Mouse (Mus musculus): ENCODE measurements at regions not wholly inside any gene's neighbourhood (a gene's known extent, or its start where the extent isn't known, plus 50 kb on each side); places are given as distances from the start of the nearest gene placed in this dataset.

DNA sequence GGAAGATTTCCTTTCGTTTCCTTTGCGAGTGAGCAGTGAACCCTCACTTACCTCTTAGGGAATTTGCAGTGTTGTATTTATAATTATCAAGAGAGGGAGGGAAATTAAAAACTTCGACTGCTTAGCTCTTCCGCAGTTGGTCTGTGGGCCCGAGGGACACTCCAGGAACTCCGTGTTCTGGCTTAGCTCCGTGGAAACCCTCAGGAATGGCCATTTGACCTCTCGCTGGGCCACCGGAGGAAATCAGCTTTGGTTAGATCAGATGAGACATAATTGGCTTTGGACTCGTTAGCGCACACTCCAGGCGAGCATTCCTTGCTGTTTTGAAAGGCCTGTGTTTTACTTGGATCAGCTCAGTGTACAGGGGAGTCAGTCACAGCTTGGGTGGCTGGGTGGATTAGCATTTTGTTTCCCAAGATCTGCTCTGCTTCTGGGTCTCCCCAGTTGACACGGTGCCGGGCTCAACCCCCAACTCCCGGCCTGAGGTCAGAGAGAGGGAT lies 74.9 kb upstream of the Shisa3 start:
- Histone ChIP-seq H3K4me2 (ENCODE audit: low read length) (peak overlapping the region; percentile 55), H3K27me3 (ENCODE audit: control insufficient read depth, insufficient read depth, low read length) (peaks cover 8% of the 10 kb centered on the region; the same call in 1 of the 2 replicates), H3K27ac (replicated peaks; ENCODE audit: low read depth, low read length) (no peak overlapping the region), H3K4me3 (replicated peaks; ENCODE audit: low read depth, low read length) (peak overlapping the region; percentile 24), H3K9ac (replicated peaks; ENCODE audit: low read length) (peak overlapping the region; percentile 37; the same call in 1 of the 2 replicates), H3K36me3 (ENCODE audit: control insufficient read depth, insufficient read depth, low read length) (no peaks in the 10 kb centered on the region), H3K9me3 (ENCODE audit: control insufficient read depth, low read length) (no peaks in the 10 kb centered on the region), H3K4me1 (ENCODE audit: control insufficient read depth, insufficient read depth, low read length) (no peaks in the 10 kb centered on the region)
- WGBS = 13% methylated on average over 15 of the region's 15 CpGs
- DNase-seq (peak; percentile 35), ATAC-seq (ENCODE audit: low FRiP score, low TSS enrichment) (0 out of 2 replicates have a peak, but pooled peaks have one; percentile 38)

DNA sequence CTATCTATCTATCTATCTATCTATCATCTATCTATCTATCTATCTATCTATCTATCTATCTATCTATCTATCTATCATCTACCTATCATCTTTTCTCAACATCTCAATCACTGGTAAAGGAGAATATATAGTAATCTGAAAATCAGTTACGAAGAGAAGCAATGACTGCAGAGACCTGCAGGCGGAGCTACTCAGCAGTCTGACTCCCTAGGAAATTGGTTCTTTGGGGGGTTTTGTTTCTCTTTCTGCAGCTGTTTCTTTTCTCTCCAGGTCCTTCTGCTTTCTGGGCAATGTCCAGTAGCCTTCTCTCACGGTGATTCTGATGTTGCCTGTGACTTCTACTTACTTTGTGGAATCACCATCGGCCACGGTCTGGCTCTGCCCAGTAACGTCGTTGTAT lies 73.6 kb upstream of the Shisa3 start:
- Histone ChIP-seq H3K4me1 (ENCODE audit: control insufficient read depth, insufficient read depth, low read length) (no peaks in the 10 kb centered on the region), H3K9ac (replicated peaks; ENCODE audit: low read length) (no peak overlapping the region), H3K27me3 (ENCODE audit: control insufficient read depth, insufficient read depth, low read length) (peaks cover 8% of the 10 kb centered on the region; the same call in 1 of the 2 replicates), H3K27ac (replicated peaks; ENCODE audit: low read depth, low read length) (no peak overlapping the region), H3K36me3 (ENCODE audit: control insufficient read depth, insufficient read depth, low read length) (no peaks in the 10 kb centered on the region), H3K4me3 (replicated peaks; ENCODE audit: low read depth, low read length) (no peak overlapping the region), H3K4me2 (ENCODE audit: low read length) (no peak overlapping the region), H3K9me3 (ENCODE audit: control insufficient read depth, low read length) (no peaks in the 10 kb centered on the region)
- ATAC-seq (ENCODE audit: low FRiP score, low TSS enrichment) (no peak), DNase-seq (peak; percentile 19)
- WGBS = 85% methylated on average over 7 of the region's 7 CpGs

DNA sequence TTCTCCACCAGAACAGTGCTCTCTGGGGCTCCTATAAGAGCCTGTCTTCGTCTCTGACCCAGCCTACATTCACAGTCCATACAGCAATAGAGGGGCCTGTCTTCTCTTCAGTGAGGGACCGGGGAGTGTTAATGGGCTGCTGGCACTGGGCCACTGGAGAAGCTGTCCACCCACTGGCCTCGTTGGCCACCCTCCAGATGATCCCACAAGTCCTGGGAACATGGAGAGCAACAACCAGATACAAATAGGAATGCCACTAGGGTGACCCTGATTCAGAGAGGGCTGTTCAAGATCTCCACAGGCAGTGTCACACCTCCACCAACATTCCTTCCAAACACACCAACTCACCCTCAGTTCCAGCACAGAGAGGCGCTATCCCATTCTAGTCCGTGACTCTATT lies 69.7 kb upstream of the Shisa3 start:
- 85% methylated on average over 5 of the region's 5 CpGs for WGBS
- H3K36me3 ChIP-seq (ENCODE audit: control insufficient read depth, insufficient read depth, low read length) = no peaks in the 10 kb centered on the region

DNA sequence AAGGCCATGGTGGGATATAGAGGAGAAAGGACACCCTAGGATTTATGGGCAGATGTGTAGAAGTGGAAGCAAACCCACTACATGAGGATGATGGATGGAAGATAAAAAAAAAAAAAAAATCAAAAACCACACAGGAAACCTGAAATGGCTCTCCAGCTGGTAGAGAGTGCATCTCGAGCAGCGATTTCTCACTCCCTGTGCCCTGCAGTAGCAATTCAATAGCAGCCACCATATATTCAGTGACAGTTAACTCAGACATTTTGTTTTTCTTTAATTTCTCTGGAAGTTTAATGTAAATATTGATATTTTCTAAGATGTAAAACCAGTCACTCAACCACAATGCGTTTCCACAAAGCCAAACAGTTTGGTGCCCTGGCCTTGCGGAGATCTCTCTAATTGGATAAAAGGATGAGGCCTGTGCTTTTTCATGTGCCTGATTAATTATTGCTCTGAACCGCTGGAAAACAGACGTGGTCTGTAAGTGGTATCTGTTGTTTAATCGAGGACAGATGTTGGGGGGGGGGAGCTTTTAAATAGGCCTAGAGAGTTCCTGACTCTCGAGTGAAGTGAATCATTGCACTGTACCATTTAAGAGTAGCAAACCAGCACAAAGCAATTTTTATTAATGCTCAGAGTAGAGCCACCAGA lies 68.0 kb upstream of the Shisa3 start:
- Histone ChIP-seq H3K27me3 (ENCODE audit: control insufficient read depth, insufficient read depth, low read length) (peaks cover 6% of the 10 kb centered on the region; the same call in 1 of the 2 replicates), H3K36me3 (ENCODE audit: control insufficient read depth, insufficient read depth, low read length) (no peaks in the 10 kb centered on the region), H3K9ac (replicated peaks; ENCODE audit: low read length) (no peak overlapping the region), H3K9me3 (ENCODE audit: control insufficient read depth, low read length) (no peaks in the 10 kb centered on the region), H3K4me1 (ENCODE audit: control insufficient read depth, insufficient read depth, low read length) (no peaks in the 10 kb centered on the region), H3K4me3 (replicated peaks; ENCODE audit: low read depth, low read length) (no peak overlapping the region), H3K4me2 (ENCODE audit: low read length) (no peak overlapping the region), H3K27ac (replicated peaks; ENCODE audit: low read depth, low read length) (no peak overlapping the region)
- ATAC-seq (ENCODE audit: low FRiP score, low TSS enrichment) (no peak), DNase-seq (no peak)
- WGBS = 80% methylated on average over 8 of the region's 8 CpGs

More for the DNA sequence above, 69.7 kb upstream of the Shisa3 start:
- H3K9ac ChIP-seq (replicated peaks; ENCODE audit: low read length) = no peak overlapping the region
- H3K4me2 ChIP-seq (ENCODE audit: low read length) = no peak overlapping the region
- DNase-seq = no peak
- H3K4me1 ChIP-seq (ENCODE audit: control insufficient read depth, insufficient read depth, low read length) = no peaks in the 10 kb centered on the region
- H3K27ac ChIP-seq (replicated peaks; ENCODE audit: low read depth, low read length) = no peak overlapping the region
- no peaks in the 10 kb centered on the region for H3K9me3 ChIP-seq (ENCODE audit: control insufficient read depth, low read length)
- no peak overlapping the region for H3K4me3 ChIP-seq (replicated peaks; ENCODE audit: low read depth, low read length)
- ATAC-seq (ENCODE audit: low FRiP score, low TSS enrichment) = no peak
- peaks cover 8% of the 10 kb centered on the region; the same call in 1 of the 2 replicates for H3K27me3 ChIP-seq (ENCODE audit: control insufficient read depth, insufficient read depth, low read length)

DNA sequence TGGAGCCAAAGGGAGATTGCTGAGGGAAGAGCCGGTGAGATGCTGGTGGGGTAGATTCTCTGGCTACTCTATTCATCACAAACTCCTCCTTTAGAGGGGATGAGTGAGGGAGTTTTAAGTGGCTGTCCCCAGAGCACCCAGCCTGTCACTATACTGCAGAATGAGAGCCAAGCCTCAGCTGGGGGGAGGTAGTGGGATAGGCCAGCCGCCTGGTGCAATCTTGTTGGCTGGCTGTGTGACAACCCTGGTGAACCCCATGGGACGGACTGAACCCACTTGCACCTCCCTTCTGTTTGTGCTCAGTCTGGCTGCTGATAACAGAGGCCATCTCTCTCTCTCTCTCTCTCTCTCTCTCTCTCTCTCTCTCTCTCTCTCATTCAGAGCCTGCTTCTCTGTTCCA lies 65.8 kb upstream of the Shisa3 start:
- ATAC-seq (ENCODE audit: low FRiP score, low TSS enrichment) = no peak
- no peaks in the 10 kb centered on the region for H3K27me3 ChIP-seq (ENCODE audit: control insufficient read depth, insufficient read depth, low read length)
- H3K27ac ChIP-seq (replicated peaks; ENCODE audit: low read depth, low read length) = no peak overlapping the region
- H3K36me3 ChIP-seq (ENCODE audit: control insufficient read depth, insufficient read depth, low read length) = no peaks in the 10 kb centered on the region
- H3K9ac ChIP-seq (replicated peaks; ENCODE audit: low read length) = no peak overlapping the region
- no peak overlapping the region for H3K4me2 ChIP-seq (ENCODE audit: low read length)
- WGBS = 68% methylated on average over 3 of the region's 3 CpGs
- no peaks in the 10 kb centered on the region for H3K4me1 ChIP-seq (ENCODE audit: control insufficient read depth, insufficient read depth, low read length)
- H3K9me3 ChIP-seq (ENCODE audit: control insufficient read depth, low read length) = peaks cover 4% of the 10 kb centered on the region; the same call in 1 of the 2 replicates
- DNase-seq = peak; percentile 38
- H3K4me3 ChIP-seq (replicated peaks; ENCODE audit: low read depth, low read length) = no peak overlapping the region

DNA sequence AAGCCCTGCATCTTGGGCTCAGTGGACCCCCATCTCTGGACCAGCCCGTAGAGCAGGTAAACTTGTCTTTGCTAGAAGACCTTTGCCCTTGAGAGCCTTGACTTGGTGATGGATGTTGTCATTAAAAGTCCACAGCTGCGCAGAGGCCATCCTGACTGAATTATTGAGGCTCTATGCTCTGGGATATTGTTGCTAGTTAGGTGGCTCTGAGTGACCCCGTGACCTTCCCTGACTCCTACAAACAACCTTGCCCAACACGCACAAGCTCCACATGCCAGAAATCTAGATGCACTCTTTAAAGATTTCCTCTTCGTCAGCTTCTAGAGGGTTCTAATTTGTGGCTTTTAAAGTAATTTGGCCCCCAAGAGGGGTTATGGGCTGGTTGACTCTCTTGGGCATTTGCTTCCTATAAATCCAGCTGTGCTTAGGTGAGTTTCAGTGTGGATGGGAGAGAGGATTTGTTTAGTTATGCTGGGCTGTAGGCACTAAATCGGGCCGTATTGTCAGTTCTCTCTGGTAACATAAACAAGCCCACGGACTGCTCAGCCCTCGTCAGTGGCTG lies 63.6 kb upstream of the Shisa3 start:
- no peaks in the 10 kb centered on the region for H3K27me3 ChIP-seq (ENCODE audit: control insufficient read depth, insufficient read depth, low read length)
- H3K9me3 ChIP-seq (ENCODE audit: control insufficient read depth, low read length) = peaks cover 4% of the 10 kb centered on the region; the same call in 1 of the 2 replicates
- no peaks in the 10 kb centered on the region for H3K4me1 ChIP-seq (ENCODE audit: control insufficient read depth, insufficient read depth, low read length)
- H3K9ac ChIP-seq (replicated peaks; ENCODE audit: low read length) = no peak overlapping the region
- H3K27ac ChIP-seq (replicated peaks; ENCODE audit: low read depth, low read length) = no peak overlapping the region
- no peaks in the 10 kb centered on the region for H3K36me3 ChIP-seq (ENCODE audit: control insufficient read depth, insufficient read depth, low read length)
- ATAC-seq (ENCODE audit: low FRiP score, low TSS enrichment) (no peak), DNase-seq (no peak)
- 94% methylated on average over 9 of the region's 9 CpGs for WGBS
- H3K4me2 ChIP-seq (ENCODE audit: low read length) = no peak overlapping the region
- no peak overlapping the region for H3K4me3 ChIP-seq (replicated peaks; ENCODE audit: low read depth, low read length)

DNA sequence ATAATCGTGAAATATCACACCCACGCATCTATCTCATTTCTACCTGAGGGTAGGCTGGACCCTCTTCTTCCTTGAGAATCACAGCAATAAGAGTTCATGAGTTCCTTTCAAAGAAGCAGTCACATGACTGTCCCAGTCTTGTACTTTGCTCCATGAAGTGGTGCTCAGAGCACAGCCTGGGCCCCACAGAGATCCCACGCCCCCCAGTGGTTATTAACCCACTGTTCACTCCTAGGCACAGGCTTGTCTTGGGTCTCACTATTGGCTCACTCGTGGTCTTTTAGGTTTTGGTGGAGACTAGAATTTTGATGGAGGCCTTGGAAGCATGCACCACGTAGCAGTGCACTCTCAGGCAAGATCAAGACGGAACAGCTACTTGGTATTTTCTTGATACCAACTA lies 57.4 kb upstream of the Shisa3 start:
- Histone ChIP-seq H3K9ac (replicated peaks; ENCODE audit: low read length) (no peak overlapping the region), H3K4me2 (ENCODE audit: low read length) (no peak overlapping the region), H3K27me3 (ENCODE audit: control insufficient read depth, insufficient read depth, low read length) (no peaks in the 10 kb centered on the region), H3K4me1 (ENCODE audit: control insufficient read depth, insufficient read depth, low read length) (no peaks in the 10 kb centered on the region), H3K9me3 (ENCODE audit: control insufficient read depth, low read length) (peaks cover 4% of the 10 kb centered on the region; the same call in 1 of the 2 replicates), H3K4me3 (replicated peaks; ENCODE audit: low read depth, low read length) (no peak overlapping the region), H3K27ac (replicated peaks; ENCODE audit: low read depth, low read length) (no peak overlapping the region), H3K36me3 (ENCODE audit: control insufficient read depth, insufficient read depth, low read length) (no peaks in the 10 kb centered on the region)
- no peak for DNase-seq
- 91% methylated on average over 6 of the region's 6 CpGs for WGBS
- no peak for ATAC-seq (ENCODE audit: low FRiP score, low TSS enrichment)

DNA sequence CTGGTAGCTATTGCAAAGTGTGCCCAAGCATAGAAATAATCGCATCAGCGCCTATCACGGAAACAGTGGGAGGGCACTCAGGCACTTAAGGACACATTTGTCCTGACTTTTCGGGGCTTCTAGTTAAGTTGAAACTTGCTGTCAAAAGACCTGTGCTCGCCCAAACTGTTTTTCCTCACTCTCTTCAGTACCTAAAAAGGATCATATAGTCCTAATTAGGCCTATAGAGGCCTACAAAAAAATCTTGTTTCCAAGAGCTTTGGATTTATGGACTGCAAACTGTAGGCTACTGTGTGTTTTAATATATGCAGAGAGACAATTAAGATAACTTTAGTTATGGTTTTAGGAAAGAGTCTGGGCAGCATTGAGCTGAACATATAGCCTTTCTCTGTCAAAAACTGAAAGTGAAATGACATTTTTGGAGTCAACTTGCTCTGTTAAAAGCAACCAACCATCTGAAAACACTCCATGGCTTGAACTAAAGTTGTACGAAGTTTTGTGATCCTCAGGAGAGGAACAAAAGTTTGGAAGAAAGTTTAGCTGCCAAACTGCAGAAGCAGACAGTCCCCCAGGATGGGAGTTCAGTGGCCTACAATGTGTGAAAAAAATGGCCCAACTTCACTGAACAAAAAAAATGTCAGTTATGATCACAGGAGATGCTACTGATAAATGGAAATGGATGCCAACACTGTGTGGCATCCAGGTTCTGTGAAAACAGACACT lies 55.9 kb upstream of the Shisa3 start:
- Histone ChIP-seq H3K9me3 (ENCODE audit: control insufficient read depth, low read length) (no peaks in the 10 kb centered on the region), H3K4me2 (ENCODE audit: low read length) (no peak overlapping the region), H3K4me1 (ENCODE audit: control insufficient read depth, insufficient read depth, low read length) (no peaks in the 10 kb centered on the region), H3K36me3 (ENCODE audit: control insufficient read depth, insufficient read depth, low read length) (no peaks in the 10 kb centered on the region), H3K27me3 (ENCODE audit: control insufficient read depth, insufficient read depth, low read length) (no peaks in the 10 kb centered on the region), H3K4me3 (replicated peaks; ENCODE audit: low read depth, low read length) (no peak overlapping the region), H3K9ac (replicated peaks; ENCODE audit: low read length) (no peak overlapping the region), H3K27ac (replicated peaks; ENCODE audit: low read depth, low read length) (no peak overlapping the region)
- ATAC-seq (ENCODE audit: low FRiP score, low TSS enrichment) (no peak), DNase-seq (no peak)
- 77% methylated on average over 6 of the region's 6 CpGs for WGBS

All from midbrain, embryonic 14.5 days (tissue).